Mouse (Mus musculus) mature B cell (primary cell): ENCODE results near the gene Atp6v1g3.

ENCODE experiments used
- in situ Hi-C: fragments of 300-500 bp; cut with MboI; formaldehyde crosslinking; loops from 2 replicates; pipeline ENCODE4 v1.14.3; 2019

The Atp6v1g3 gene

GRCm38 (mm10) chr1:138273438-138273837 lies at the start of gene Atp6v1g3:
Gene Atp6v1g3 (plus strand): TSS chr1:138273738.
- in situ Hi-C loops: loop anchor here (25.0 kb wide), 1 partner anchor 136 kb away; no protein-coding TSS in a partner anchor

GRCm38 (mm10) chr1:138233051-138233450 lies 40.5 kb upstream of the Atp6v1g3 start:
- in situ Hi-C loops: no loop called here

GRCm38 (mm10) chr1:138237252-138237651 lies 36.3 kb upstream of the Atp6v1g3 start:
- in situ Hi-C loops: no loop called here

- in situ Hi-C loops: no loop called here
Observed at GRCm38 (mm10) chr1:138243947-138244346, 29.6 kb upstream of the Atp6v1g3 start.

GRCm38 (mm10) chr1:138244485-138244884 lies 29.1 kb upstream of the Atp6v1g3 start:
- in situ Hi-C loops: no loop called here

- in situ Hi-C loops: no loop called here
Observed at GRCm38 (mm10) chr1:138245103-138245502, 28.4 kb upstream of the Atp6v1g3 start.

GRCm38 (mm10) chr1:138245533-138245932 lies 28.0 kb upstream of the Atp6v1g3 start:
- in situ Hi-C loops: no loop called here

GRCm38 (mm10) chr1:138246438-138247164 lies 26.9 kb upstream of the Atp6v1g3 start:
- in situ Hi-C loops: no loop called here

GRCm38 (mm10) chr1:138247699-138248483 lies 25.6 kb upstream of the Atp6v1g3 start:
- in situ Hi-C loops: no loop called here

- in situ Hi-C loops: no loop called here
Observed at GRCm38 (mm10) chr1:138248770-138249169, 24.8 kb upstream of the Atp6v1g3 start.

GRCm38 (mm10) chr1:138250951-138251350 lies 22.6 kb upstream of the Atp6v1g3 start:
- in situ Hi-C loops: loop anchor here (25.0 kb wide), 1 partner anchor 114 kb away; no protein-coding TSS in a partner anchor

- in situ Hi-C loops: loop anchor here (25.0 kb wide), 1 partner anchor 119 kb away; no protein-coding TSS in a partner anchor
Observed at GRCm38 (mm10) chr1:138256172-138256789, 17.3 kb upstream of the Atp6v1g3 start.

- in situ Hi-C loops: loop anchor here (25.0 kb wide), 1 partner anchor 121 kb away; no protein-coding TSS in a partner anchor
Observed at GRCm38 (mm10) chr1:138258758-138259157, 14.8 kb upstream of the Atp6v1g3 start.

GRCm38 (mm10) chr1:138261520-138261919 lies 12.0 kb upstream of the Atp6v1g3 start:
- in situ Hi-C loops: loop anchor here (25.0 kb wide), 1 partner anchor 124 kb away; no protein-coding TSS in a partner anchor

GRCm38 (mm10) chr1:138262408-138262807 lies 11.1 kb upstream of the Atp6v1g3 start:
- in situ Hi-C loops: loop anchor here (25.0 kb wide), 1 partner anchor 125 kb away; no protein-coding TSS in a partner anchor

GRCm38 (mm10) chr1:138267465-138268055 lies 6.0 kb upstream of the Atp6v1g3 start:
- in situ Hi-C loops: loop anchor here (25.0 kb wide), 1 partner anchor 130 kb away; no protein-coding TSS in a partner anchor

GRCm38 (mm10) chr1:138274930-138275329 lies 1.4 kb downstream of the Atp6v1g3 start:
- in situ Hi-C loops: loop anchor here (25.0 kb wide), 1 partner anchor 138 kb away; no protein-coding TSS in a partner anchor

GRCm38 (mm10) chr1:138275859-138276258 lies 2.3 kb downstream of the Atp6v1g3 start:
- in situ Hi-C loops: no loop called here

GRCm38 (mm10) chr1:138281139-138281538 lies 7.6 kb downstream of the Atp6v1g3 start:
- in situ Hi-C loops: no loop called here

GRCm38 (mm10) chr1:138282413-138283141 lies 9.0 kb downstream of the Atp6v1g3 start:
- in situ Hi-C loops: no loop called here

- in situ Hi-C loops: no loop called here
Observed at GRCm38 (mm10) chr1:138287665-138288064, 14.1 kb downstream of the Atp6v1g3 start.
